Mouse (Mus musculus): ENCODE measurements around the gene Rpl41.
A peak's percentile ranks its signal among the peaks of the same experiment; 100 is the strongest.
"Not testable (repeated sequence)": the region's sequence is repeated elsewhere in the genome, so short reads cannot be mapped to it uniquely, and the experiment has no call there.

The Rpl41 gene

DNA sequence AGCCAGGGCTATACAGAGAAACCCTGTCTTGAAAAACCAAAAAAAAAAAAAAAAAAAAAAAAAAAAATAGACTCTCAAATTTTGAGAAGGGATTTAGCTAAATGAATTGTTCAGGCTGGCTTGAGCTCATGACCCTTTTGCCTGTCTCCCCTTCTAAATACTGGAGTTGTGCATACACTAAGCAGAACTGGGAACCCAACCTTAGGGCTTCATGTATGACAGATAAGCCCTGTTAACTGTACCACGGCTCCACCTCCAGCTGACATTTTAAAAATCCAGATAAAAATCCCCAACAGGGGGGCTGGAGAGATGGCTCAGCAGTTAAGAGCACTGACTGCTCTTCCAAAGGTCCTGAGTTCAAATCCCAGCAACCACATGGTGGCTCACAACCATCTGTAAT lies 6.5 kb upstream of the Rpl41 start:
- DNase-seq: not testable (repeated sequence)

DNA sequence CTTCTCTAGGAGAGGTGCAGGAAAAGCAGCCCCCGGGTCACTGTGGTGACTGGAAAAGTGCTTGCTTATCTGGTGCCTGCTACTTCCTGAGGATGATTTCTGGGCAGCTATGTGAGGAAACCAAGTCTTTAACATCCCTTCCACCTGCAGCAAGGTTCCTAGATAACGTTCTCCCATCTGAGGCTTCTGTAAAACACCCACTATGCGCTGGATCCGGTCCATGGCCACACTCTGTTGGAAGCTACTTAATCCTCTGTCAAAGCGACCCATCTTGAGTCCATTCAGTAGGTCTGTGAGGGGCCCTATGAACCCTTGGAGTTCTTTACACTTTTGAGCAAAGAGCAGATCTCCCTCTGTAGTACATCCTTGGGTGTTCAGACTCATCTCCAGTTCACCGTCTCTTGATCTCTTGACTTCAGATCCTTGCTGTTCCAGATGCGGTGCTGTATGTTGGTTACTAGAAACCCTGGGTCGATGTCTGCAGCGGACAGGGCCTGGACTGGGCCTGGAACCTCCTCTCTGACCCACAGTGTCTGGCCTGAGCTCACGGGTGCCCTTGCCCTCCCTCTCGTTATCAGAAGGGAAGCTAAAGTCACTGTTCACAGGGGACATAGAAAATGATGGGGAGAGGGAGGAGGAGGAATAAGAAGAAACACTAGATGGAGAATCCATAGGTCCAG lies 1.2 kb upstream of the Rpl41 start:
- DNase-seq: not testable (repeated sequence)

GRCm38 (mm10) chr10:128549682-128550057 lies 565 bp upstream of the Rpl41 start:
- not testable (repeated sequence) for DNase-seq

DNA sequence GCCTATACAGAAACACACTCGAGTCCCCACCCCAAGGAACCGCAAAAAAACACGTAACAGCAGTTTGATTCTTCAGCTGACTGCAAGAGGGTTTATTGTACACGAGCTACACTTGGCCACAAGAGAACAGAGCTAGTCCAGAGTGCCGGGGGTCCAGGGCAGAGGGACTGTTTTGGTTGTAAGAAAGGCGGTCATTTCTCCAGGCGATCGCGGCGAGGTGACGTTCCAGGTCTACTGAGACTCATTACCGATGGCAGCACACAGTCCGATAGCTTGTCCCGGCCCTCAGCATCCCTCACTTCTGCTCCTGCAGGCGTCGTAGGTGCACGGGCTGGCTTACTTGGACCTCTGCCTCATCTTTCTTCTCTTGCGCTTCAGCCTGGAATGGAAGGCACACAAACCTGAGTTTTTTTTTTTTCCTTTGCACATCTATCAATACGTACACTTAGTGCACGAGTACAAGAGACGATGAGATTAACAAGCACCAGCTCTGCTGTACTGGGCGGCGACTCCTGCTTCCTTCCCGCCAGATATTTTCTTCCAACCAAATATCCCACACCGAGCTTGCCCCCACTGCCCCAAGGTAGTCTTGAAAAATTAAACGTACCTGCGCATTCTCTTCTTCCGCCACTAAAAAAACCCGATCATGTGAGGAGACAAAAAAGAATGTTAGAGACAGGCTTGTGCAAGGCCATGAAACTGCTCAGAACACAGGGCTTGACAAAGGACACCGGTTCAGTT lies 884 bp downstream of the Rpl41 start:
- not testable (repeated sequence) for DNase-seq

DNA sequence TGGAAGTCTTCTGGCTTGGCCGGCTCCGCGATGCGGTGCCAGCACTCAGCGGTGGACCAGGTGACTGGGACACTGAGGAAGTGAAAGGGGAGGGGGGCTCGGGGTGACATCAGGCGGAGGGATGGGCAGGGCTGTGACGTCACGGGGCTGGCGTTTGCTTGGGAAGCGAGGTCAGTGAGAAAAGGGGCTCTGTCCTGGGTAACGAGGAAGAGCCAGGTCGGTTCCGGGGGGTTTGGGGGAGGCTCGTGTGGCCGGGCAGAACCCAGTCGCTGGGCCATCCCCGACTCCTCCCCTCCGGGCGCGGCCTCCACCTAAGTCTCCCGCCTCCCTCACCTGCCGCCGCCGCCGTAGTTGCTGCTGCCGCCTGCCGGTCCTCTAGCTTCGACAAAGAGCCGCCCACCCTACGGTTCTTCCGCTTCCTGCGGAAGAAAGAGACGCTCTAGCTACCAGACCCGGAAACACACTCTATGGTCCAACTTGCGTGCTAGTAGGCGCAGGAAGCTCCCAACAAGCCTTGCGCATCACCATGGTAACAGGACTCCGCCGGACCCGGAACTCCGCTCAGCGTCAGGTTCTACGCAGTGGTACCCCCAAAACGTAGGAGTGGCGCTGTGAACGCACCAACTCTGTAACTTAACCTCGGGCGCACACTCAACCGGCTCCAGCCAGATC lies 1.6 kb downstream of the Rpl41 start, which contains the start of gene Zc3h10:
TSS of gene Zc3h10 (minus strand) at position 414 of the 672 bp plus-strand sequence.
- peak; percentile 94 for DNase-seq

DNA sequence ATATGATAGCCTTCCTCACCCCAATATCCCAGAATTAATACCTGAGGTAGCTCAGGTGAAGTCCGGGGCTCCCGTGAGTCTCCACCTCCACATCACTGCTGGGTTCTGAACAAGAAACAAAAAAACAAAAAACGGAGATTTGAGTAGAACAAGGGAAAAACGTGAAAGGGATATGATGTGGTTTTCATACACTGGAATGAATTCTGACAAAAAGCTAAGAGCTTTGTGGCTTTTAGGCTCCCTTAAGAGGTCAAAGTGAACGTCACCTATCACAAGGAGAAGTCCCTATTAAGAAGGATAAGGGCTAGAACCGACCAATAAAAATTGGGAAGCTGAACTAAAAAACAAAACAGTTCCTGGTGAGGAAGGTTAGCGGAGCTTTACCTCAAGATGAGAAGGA lies 2.3 kb downstream of the Rpl41 start:
- DNase-seq: no peak

GRCm38 (mm10) chr10:128546361-128546760 lies 2.7 kb downstream of the Rpl41 start:
- no peak for DNase-seq

- DNase-seq: no peak
These were observed 3.6 kb downstream of the Rpl41 start for GRCm38 (mm10) chr10:128545570-128545898.

DNA sequence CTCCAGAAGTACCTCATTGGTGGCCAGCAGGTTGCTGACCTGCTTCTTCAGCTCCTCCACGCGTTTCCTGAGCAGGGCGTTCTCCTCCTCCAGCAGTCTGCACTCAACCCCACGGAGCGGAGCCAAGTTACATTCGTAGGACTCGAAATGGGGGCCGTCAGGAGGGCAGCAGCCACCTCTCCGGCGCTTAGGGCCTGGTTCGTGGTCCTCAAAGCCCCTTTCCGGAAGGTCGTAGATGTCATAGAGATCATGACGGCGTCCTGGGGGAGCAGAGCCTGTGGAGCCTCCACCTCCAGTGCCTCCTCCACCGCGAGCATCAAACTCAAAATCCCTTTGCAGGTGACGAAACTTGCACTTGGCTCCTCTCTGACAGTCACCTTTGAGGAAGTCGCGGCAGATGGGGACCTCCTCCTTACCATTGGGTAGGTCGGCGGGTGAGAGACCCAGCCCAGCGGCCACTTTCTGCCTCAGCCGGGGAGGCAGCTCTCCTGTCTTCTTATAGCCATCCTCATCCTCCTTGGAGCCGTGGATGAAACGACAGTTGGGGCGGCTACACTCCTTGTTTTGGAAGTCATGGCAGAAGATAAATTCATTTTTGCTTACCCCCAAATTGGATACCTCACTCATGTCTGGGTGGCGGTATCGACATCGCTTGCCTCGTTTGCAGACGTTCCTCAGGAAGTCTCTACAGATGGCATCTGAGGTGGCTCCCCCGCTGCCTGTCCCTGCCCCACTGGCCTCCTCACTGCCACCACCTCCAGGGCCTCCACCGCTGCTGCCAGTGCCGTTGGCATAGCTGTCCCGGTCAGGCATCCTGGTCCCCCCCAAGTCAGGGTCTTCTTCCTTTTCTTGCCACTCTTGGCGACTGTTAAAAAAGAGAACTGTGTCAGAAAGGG lies 4.2 kb downstream of the Rpl41 start:
- no peak for DNase-seq

DNA sequence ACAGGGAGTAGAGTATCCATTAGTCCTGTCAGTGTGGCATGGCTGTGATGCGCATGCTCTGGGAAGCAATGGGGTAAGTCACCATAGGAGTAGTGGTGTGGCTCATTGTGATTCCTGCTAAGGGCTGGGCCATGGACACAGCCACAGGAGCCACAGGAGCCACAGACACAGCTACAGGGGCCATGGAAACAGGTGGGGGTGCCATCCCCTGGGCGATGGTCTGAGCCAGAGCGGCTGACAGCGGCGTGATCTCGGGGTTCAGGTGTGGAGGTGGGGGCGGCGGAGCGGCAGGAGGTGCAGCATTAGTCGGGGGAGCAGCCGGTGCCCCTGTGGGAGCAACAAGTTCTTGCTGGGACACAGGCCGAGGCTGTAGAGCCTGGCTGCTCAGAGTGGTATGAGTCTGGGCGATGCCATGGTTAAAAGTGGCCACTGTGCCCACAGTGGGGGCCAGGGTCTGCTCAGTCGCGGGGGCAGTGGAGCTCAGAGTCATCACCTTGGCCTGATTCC lies 4.9 kb downstream of the Rpl41 start:
- DNase-seq: no peak

- DNase-seq: no peak
These were observed 6.0 kb downstream of the Rpl41 start for GRCm38 (mm10) chr10:128543100-128543499.

- DNase-seq: no peak
These were observed 10.7 kb downstream of the Rpl41 start for GRCm38 (mm10) chr10:128538340-128538870.

- DNase-seq: peak; percentile 78
These were observed 12.7 kb downstream of the Rpl41 start for GRCm38 (mm10) chr10:128536266-128536940.

DNA sequence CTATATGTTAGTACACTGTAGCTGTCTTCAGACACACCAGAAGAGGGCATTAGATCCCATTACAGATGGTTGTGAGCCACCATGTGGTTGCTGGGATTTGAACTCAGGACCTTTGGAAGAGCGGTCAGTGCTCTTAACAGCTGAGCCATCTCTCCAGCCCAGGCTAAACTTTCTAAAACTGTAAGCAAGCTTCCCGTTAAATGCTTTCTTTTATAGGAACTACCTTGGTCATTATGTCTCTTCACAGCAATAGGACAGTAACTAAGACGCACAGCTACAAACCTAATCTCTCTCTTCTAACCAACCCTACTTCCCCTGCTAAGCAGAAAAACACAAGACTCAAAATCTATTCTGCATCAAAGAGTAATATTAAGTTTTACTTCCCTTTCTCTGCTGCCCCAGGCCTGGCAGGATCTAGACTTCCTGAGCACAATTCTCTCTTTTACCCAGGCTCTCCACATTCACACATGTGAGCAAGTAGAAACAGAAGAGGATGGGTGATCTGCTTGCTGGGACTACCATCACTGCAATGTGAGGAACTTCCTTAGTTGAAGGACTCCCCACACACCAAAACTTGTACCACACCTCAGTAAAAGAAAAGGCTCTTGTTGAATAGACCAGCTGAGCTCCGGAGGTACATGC lies 13.4 kb downstream of the Rpl41 start:
- no peak for DNase-seq

DNA sequence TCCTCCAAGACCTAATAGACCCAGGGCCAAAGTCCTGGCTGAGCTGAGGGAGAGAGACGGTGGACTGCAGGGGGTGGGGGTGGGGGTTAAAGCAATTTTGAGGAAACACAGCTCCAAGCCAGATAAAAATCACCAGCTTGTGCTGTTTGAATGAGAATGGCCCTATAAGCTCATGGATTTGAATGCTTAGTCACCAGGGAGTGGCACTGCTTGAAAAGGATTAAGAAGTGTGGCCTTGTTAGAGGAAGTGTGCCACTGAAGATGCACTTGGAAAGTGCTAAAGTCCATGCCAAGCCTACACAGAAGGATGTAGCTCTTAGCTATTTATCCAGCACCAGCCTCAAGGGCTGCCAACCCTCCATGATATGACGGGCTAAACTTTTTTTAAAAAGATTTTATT lies 13.9 kb downstream of the Rpl41 start:
- no peak for DNase-seq

GRCm38 (mm10) chr10:128526366-128527356 lies 22.4 kb downstream of the Rpl41 start:
- DNase-seq: no peak

GRCm38 (mm10) chr10:128525671-128526308 lies 23.3 kb downstream of the Rpl41 start, which contains the start of gene Esyt1:
Gene Esyt1, minus strand, starts transcription at chr10:128525871.
- peak; percentile 84 for DNase-seq

- DNase-seq: peak; percentile 43
These were observed 24.1 kb downstream of the Rpl41 start for GRCm38 (mm10) chr10:128524732-128525662.

Measured in right cerebral cortex, postnatal 25 days (tissue).